Mouse (Mus musculus) MEL (cell line): ENCODE measurements around the gene Pbx4. TPM values are rescaled to one million over a fixed set of nuclear protein-coding genes. Genes with fewer than 3 reads are reported as not detected.

Source experiments
- DNase-seq: peaks from one replicate; pipeline ENCODE4 v3.0.0; 2011; ENCODE audit warnings: low read depth, low spot score
- H3K27ac ChIP-seq: 2 replicates; pipeline ENCODE4 v1.5.1; 2012; ENCODE audit warnings: low read depth, mild to moderate bottlenecking, control low read depth, low read length, moderate library complexity; ENCODE audit not compliant: control insufficient read depth
- H3K27me3 ChIP-seq, 2 experiments: fragments of 150-350 bp in 1 of 2; sonication (generic) in 1 of 2; 2 replicates each; pipeline ENCODE4 v1.6.1; 2012; ENCODE audit warnings: low read length in 2 of 2, mild to moderate bottlenecking in 2 of 2, improper control_type of control experiment in 1 of 2, moderate library complexity in 1 of 2; ENCODE audit not compliant: insufficient read depth in 2 of 2, control insufficient read depth in 1 of 2
- H3K36me3 ChIP-seq, 2 experiments: 2 replicates each; pipeline ENCODE4 v1.6.1; 2012 to 2014; ENCODE audit warnings: low read length in 2 of 2, improper control_type of control experiment in 1 of 2, inconsistent platforms in 1 of 2, mild to moderate bottlenecking in 1 of 2; ENCODE audit not compliant: insufficient read depth in 2 of 2, control insufficient read depth in 1 of 2
- H3K4me1 ChIP-seq, 2 experiments: fragments of 150-350 bp in 1 of 2; sonication (generic) in 1 of 2; 2 replicates each; pipeline ENCODE4 v1.6.1; 2012; ENCODE audit warnings: low read length in 2 of 2, improper control_type of control experiment in 1 of 2, mild to moderate bottlenecking in 1 of 2; ENCODE audit not compliant: insufficient read depth in 2 of 2, control insufficient read depth in 1 of 2
- H3K4me3 ChIP-seq, 2 experiments: fragments of 150-350 bp in 1 of 2; sonication (generic) in 1 of 2; 2 replicates each; pipeline ENCODE4 v1.5.1; 2012; ENCODE audit warnings: low read depth in 2 of 2, low read length in 2 of 2, mild to moderate bottlenecking in 2 of 2, moderate library complexity in 2 of 2, control low read depth in 1 of 2, improper control_type of control experiment in 1 of 2; ENCODE audit not compliant: control insufficient read depth in 1 of 2, insufficient read depth in 1 of 2
- H3K79me2 ChIP-seq: 2 replicates; pipeline ENCODE4 v1.6.1; 2012; ENCODE audit warnings: mild to moderate bottlenecking, low read length, moderate library complexity; ENCODE audit not compliant: control insufficient read depth, poor library complexity, insufficient read depth
- H3K9ac ChIP-seq: 2 replicates; pipeline ENCODE4 v1.6.1; 2012; ENCODE audit warnings: low read depth, mild to moderate bottlenecking, control low read depth, low read length, moderate library complexity; ENCODE audit not compliant: control insufficient read depth, poor library complexity, severe bottlenecking
- H3K9me3 ChIP-seq: fragments of 150-350 bp; sonication (generic); replicated peaks from 2 replicates; pipeline ENCODE4 v1.6.1; 2012; ENCODE audit warnings: mild to moderate bottlenecking, low read length, improper control_type of control experiment, moderate library complexity; ENCODE audit not compliant: insufficient read depth
- CTCF ChIP-seq, 3 experiments: IDR thresholded peaks in 2 of 3; conservative IDR thresholded peaks in 1 of 3; 2 replicates each; pipeline ENCODE4 v1.5.1; 2011 to 2012; ENCODE audit warnings: low read length in 3 of 3, low read depth in 2 of 3, mild to moderate bottlenecking in 2 of 3, improper control_type of control experiment in 1 of 3, inconsistent platforms in 1 of 3, mixed read lengths in 1 of 3, moderate library complexity in 1 of 3; ENCODE audit not compliant: control insufficient read depth in 1 of 3, insufficient read depth in 1 of 3, poor library complexity in 1 of 3, severe bottlenecking in 1 of 3
- ELF1 ChIP-seq: IDR thresholded peaks from 2 replicates; pipeline ENCODE4 v1.6.1; 2014; ENCODE audit warnings: low read depth, mild to moderate bottlenecking, inconsistent platforms, low read length, improper control_type of control experiment, moderate library complexity
- GABPA ChIP-seq: IDR thresholded peaks from 2 replicates; pipeline ENCODE4 v1.6.1; 2012; ENCODE audit warnings: low read depth, mild to moderate bottlenecking, inconsistent platforms, low read length, improper control_type of control experiment, moderate library complexity
- HCFC1 ChIP-seq: IDR thresholded peaks from 2 replicates; pipeline ENCODE4 v1.6.1; 2012; ENCODE audit warnings: low read depth, mild to moderate bottlenecking, inconsistent platforms, low read length, improper control_type of control experiment, moderate library complexity
- MAX ChIP-seq: IDR thresholded peaks from 2 replicates; pipeline ENCODE4 v1.6.1; 2011; ENCODE audit warnings: low read length, improper control_type of control experiment
- MXI1 ChIP-seq: IDR thresholded peaks from 2 replicates; pipeline ENCODE4 v1.6.1; 2011; ENCODE audit warnings: mild to moderate bottlenecking, low read depth, low read length, improper control_type of control experiment
- MYB ChIP-seq: IDR thresholded peaks from 2 replicates; pipeline ENCODE4 v1.6.1; 2011; ENCODE audit warnings: mild to moderate bottlenecking, low read depth, low read length, improper control_type of control experiment
- MYC ChIP-seq: IDR thresholded peaks from 2 replicates; pipeline ENCODE4 v1.6.1; 2011; ENCODE audit warnings: low read depth, mild to moderate bottlenecking, low read length, improper control_type of control experiment, moderate library complexity
- NELFE ChIP-seq: IDR thresholded peaks from 2 replicates; pipeline ENCODE4 v1.6.1; 2011; ENCODE audit warnings: low read depth, low read length, improper control_type of control experiment
- POLR2A ChIP-seq, 2 experiments: IDR thresholded peaks; 2 replicates each; pipeline ENCODE4 v1.6.1; 2011 to 2012; ENCODE audit warnings: low read length in 2 of 2, mild to moderate bottlenecking in 2 of 2, control low read depth in 1 of 2, improper control_type of control experiment in 1 of 2, low read depth in 1 of 2, moderate library complexity in 1 of 2; ENCODE audit not compliant: control insufficient read depth in 1 of 2, insufficient read depth in 1 of 2, poor library complexity in 1 of 2
- POLR2AphosphoS2 ChIP-seq: IDR thresholded peaks from 2 replicates; pipeline ENCODE4 v1.6.1; 2011; ENCODE audit warnings: low read length, improper control_type of control experiment
- RCOR1 ChIP-seq: IDR thresholded peaks from 2 replicates; pipeline ENCODE4 v1.6.1; 2012; ENCODE audit warnings: low read depth, mild to moderate bottlenecking, inconsistent platforms, low read length, improper control_type of control experiment
- SIN3A ChIP-seq: IDR thresholded peaks from 2 replicates; pipeline ENCODE4 v1.6.1; 2012; ENCODE audit warnings: low read length, improper control_type of control experiment, inconsistent platforms
- SMC3 ChIP-seq: IDR thresholded peaks from 2 replicates; pipeline ENCODE4 v1.6.1; 2011; ENCODE audit warnings: low read depth, low read length, improper control_type of control experiment
- UBTF ChIP-seq: IDR thresholded peaks from 2 replicates; pipeline ENCODE4 v1.6.1; 2012; ENCODE audit warnings: low read depth, mild to moderate bottlenecking, inconsistent platforms, low read length, improper control_type of control experiment, moderate library complexity, borderline replicate concordance; ENCODE audit not compliant: insufficient read depth
- ZMIZ1 ChIP-seq: IDR thresholded peaks from 2 replicates; pipeline ENCODE4 v1.6.1; 2012; ENCODE audit warnings: low read depth, mild to moderate bottlenecking, inconsistent platforms, low read length, improper control_type of control experiment, moderate library complexity
- polyA plus RNA-seq, 2 experiments: library from polyadenylated mRNA; stranded (reverse) in 1 of 2; unstranded in 1 of 2; fragments of >175 nt in 1 of 2; fragments of >200 nt in 1 of 2; gene quantifications; 2 replicates each; pipeline versions ENCODE4 v1.2.1 to v1.2.4; 2012; ENCODE audit warnings: low replicate concordance in 2 of 2, low read depth in 1 of 2; ENCODE audit not compliant: insufficient read length in 2 of 2, insufficient read depth in 1 of 2, missing spikeins in 1 of 2
- total RNA-seq: library from RNA; depleted of rRNA; stranded (reverse); fragments of 300-350 nt; gene quantifications from 2 replicates; pipeline ENCODE4 v1.2.3, GENCODE M21; 2012

The Pbx4 gene
- total and polyA plus RNA-seq, 3 experiments: 9.3 to 15.6 TPM; not detected in 1

DNA sequence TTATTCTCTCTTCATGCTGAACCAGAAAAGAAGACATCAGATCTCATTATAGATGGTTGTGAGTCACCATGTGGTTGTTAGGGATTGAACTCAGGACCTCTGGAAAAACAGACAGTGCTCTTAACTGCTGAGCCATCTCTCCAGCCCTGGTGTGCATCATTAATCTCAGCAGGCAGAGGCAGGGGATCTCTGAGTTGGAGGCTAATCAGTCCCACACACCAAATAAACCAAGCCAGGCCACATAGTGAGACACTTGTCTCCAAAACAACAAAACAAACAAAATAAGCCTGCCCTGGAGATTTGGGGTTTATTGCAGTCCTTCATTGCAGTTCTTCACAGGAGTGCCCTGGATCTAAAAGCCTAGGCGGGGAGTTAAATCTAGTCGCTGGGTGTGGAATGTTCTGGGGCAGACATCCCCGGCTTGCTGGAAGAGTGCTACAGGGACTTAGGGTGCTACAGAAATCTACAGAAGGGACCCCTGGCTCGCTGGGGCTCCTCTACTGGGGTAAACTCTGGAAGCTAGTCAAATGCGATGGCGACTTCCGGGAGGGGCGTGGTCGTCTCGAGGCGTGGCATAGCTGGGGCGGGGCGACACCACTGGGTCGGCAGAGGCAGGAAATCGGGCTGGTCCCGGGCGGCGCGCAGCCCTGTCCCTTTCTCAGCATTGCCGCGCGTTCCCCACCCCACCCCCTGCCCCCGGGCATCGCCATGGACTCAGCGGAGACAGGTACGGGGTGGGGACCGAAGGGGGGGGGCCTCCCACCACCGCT lies 24.0 kb upstream of the Pbx4 start, which contains the start of gene Gmip:
TSS of gene Gmip (plus strand) at position 586 of the 770 bp plus-strand sequence.
- 0 out of 2 replicates have a peak, but pooled peaks have one; percentile 35 for TF ChIP-seq HCFC1
- peak; percentile 60; the same call in 1 of the 2 replicates for TF ChIP-seq ZMIZ1
- 0 out of 2 replicates have a peak, but pooled peaks have one; percentile 2 for TF ChIP-seq SIN3A
- TF ChIP-seq SMC3: no peak
- no peak for TF ChIP-seq MYB
- TF ChIP-seq POLR2AphosphoS2: peak; percentile 92
- peak; percentile 17 to 71; a peak in 3 of 4 replicates for TF ChIP-seq POLR2A (IDR thresholded peaks at IDR 0.05; ENCODE audit: control insufficient read depth in 1 of 2, insufficient read depth in 1 of 2, low read depth in 1 of 2, low read length in 2 of 2, poor library complexity in 1 of 2)
- peak; percentile 95 for TF ChIP-seq ELF1
- TF ChIP-seq GABPA: no peak
- TF ChIP-seq NELFE: peak; percentile 53; the same call in 1 of the 2 replicates
- TF ChIP-seq, all 39 proteins: peak for 7
- no peaks in the 10 kb centered on the region for H3K27me3 ChIP-seq
- H3K9ac ChIP-seq: peak within 1 kb of the TSS; percentile 86
- peak within 1 kb of the TSS; percentile 81 to 89 for H3K4me3 ChIP-seq
- H3K27ac ChIP-seq: peak within 1 kb of the TSS; percentile 73
- H3K4me1 ChIP-seq: no peaks in the 10 kb centered on the region
- H3K9me3 ChIP-seq: no peaks in the 10 kb centered on the region
- DNase-seq: peak; percentile 87
- peaks cover 6 to 7% of the 10 kb centered on the region in 2 experiments; a peak in 3 of 4 replicates for H3K36me3 ChIP-seq
- peaks cover 7% of the 10 kb centered on the region for H3K79me2 ChIP-seq

DNA sequence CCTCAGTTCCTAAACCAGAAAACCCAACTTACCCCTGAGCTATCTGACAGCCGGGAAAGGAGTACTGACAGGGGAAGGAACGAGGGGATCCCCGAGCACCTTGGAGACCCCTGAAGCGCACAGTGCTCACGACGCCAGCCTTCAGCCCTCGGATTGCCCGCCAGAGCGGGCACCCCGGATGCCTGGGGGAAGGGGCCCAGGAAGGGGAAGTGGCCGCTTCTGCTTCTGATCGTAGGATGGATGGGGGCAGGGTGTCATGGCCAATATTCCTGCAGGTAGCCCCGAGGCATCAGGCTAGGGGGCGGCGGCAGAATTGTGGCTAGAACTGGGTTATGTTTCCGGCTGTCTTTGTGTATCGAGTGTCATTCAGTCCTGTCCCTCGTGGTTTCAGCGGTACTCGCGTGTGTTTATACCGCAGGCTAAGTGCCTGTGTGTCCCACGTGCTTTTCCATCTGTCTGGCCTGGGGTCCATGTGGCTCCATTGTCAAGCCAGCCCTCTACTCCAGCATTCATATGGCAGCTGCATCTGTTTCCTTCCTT lies 23.4 kb upstream of the Pbx4 start:
- H3K9ac ChIP-seq: peak overlapping the region; percentile 86
- H3K36me3 ChIP-seq: peaks cover 5 to 6% of the 10 kb centered on the region in 2 experiments; a peak in 3 of 4 replicates
- peak overlapping the region; percentile 73 for H3K27ac ChIP-seq
- H3K9me3 ChIP-seq: no peaks in the 10 kb centered on the region
- peak overlapping the region; percentile 81 to 89 for H3K4me3 ChIP-seq
- H3K4me1 ChIP-seq: no peaks in the 10 kb centered on the region
- H3K27me3 ChIP-seq: no peaks in the 10 kb centered on the region
- TF ChIP-seq MXI1 (peak; percentile 89), SIN3A (peak; percentile 53; the same call in 1 of the 2 replicates), CTCF (IDR thresholded peaks at IDR 0.05 in 2 of 3, conservative IDR thresholded peaks at IDR 0.05 in 1 of 3; ENCODE audit: control insufficient read depth in 1 of 3, insufficient read depth in 1 of 3, low read depth in 2 of 3, low read length in 3 of 3, poor library complexity in 1 of 3, severe bottlenecking in 1 of 3) (no peak), MAX (peak; percentile 93), SMC3 (no peak), MYC (peak; percentile 94), RCOR1 (no peak), UBTF (no peak), POLR2A (IDR thresholded peaks at IDR 0.05; ENCODE audit: control insufficient read depth in 1 of 2, insufficient read depth in 1 of 2, low read depth in 1 of 2, low read length in 2 of 2, poor library complexity in 1 of 2) (no peak; a peak in 1 of 4 replicates)
- DNase-seq: peak; percentile 74
- peaks cover 7% of the 10 kb centered on the region for H3K79me2 ChIP-seq
